Mouse (Mus musculus) CH12.LX (cell line): Measurements from ENCODE around the gene Schip1. TPM values are rescaled to one million over a fixed set of nuclear protein-coding genes. Genes with fewer than 3 reads are reported as not detected.

ENCODE experiments used
- DNase-seq: peaks from one replicate; pipeline ENCODE4 v3.0.0-alpha.2; 2013; ENCODE audit errors: extremely low read depth
- H3K27ac ChIP-seq: 2 replicates; pipeline ENCODE4 v1.5.1; 2012; ENCODE audit warnings: low read depth, mild to moderate bottlenecking, control low read depth, moderate library complexity; ENCODE audit not compliant: insufficient read depth
- H3K27me3 ChIP-seq: replicated peaks from 2 replicates; pipeline ENCODE3; 2012; ENCODE audit warnings: inconsistent platforms
- H3K36me3 ChIP-seq, 2 experiments: replicated peaks in 1 of 2; 2 replicates each; pipeline versions ENCODE3 to v1.6.1; 2012; ENCODE audit warnings: inconsistent platforms in 1 of 2, low read length in 1 of 2, mild to moderate bottlenecking in 1 of 2, mixed read lengths in 1 of 2, moderate library complexity in 1 of 2; ENCODE audit not compliant: control insufficient read depth in 1 of 2, insufficient read depth in 1 of 2
- H3K4me1 ChIP-seq, 2 experiments: 2 replicates each; pipeline ENCODE4 v1.6.1; 2012; ENCODE audit warnings: inconsistent platforms in 1 of 2, moderate library complexity in 1 of 2; ENCODE audit not compliant: insufficient read depth in 2 of 2, control insufficient read depth in 1 of 2
- H3K4me2 ChIP-seq: 2 replicates; pipeline ENCODE4 v1.6.1; 2012; ENCODE audit warnings: low read depth, mild to moderate bottlenecking, control low read depth; ENCODE audit not compliant: poor library complexity, insufficient read depth, severe bottlenecking
- H3K4me3 ChIP-seq, 3 experiments: fragments of 150-350 bp in 1 of 3; sonication (generic) in 1 of 3; replicated peaks in 1 of 3; 2 replicates each; pipeline versions ENCODE3 to v1.5.1; 2011 to 2012; ENCODE audit warnings: low read depth in 2 of 3, low read length in 2 of 3, mild to moderate bottlenecking in 2 of 3, moderate library complexity in 2 of 3, control low read depth in 1 of 3, improper control_type of control experiment in 1 of 3, inconsistent platforms in 1 of 3, mixed read lengths in 1 of 3; ENCODE audit not compliant: poor library complexity in 1 of 3
- H3K79me2 ChIP-seq: replicated peaks from 2 replicates; pipeline ENCODE4 v1.6.1; 2012; ENCODE audit warnings: mild to moderate bottlenecking, moderate library complexity; ENCODE audit not compliant: control insufficient read depth, poor library complexity, insufficient read depth, severe bottlenecking; ENCODE audit errors: extremely low read depth
- H3K9ac ChIP-seq: 2 replicates; pipeline ENCODE4 v1.6.1; 2012; ENCODE audit warnings: low read depth, mild to moderate bottlenecking, control low read depth, moderate library complexity; ENCODE audit not compliant: insufficient read depth
- H3K9me3 ChIP-seq: replicated peaks from 2 replicates; pipeline ENCODE3; 2012; ENCODE audit warnings: low read length, inconsistent platforms, mixed read lengths
- BHLHE40 ChIP-seq: IDR thresholded peaks from 2 replicates; pipeline ENCODE4 v1.6.1; 2011; ENCODE audit warnings: mild to moderate bottlenecking, low read depth, low read length, improper control_type of control experiment
- ELF1 ChIP-seq: IDR thresholded peaks from 2 replicates; pipeline ENCODE4 v1.6.1; 2014; ENCODE audit warnings: low read depth, mild to moderate bottlenecking, inconsistent platforms, low read length, improper control_type of control experiment
- HCFC1 ChIP-seq: IDR thresholded peaks from 2 replicates; pipeline ENCODE4 v1.6.1; 2012; ENCODE audit warnings: low read depth, mild to moderate bottlenecking, inconsistent platforms, low read length, improper control_type of control experiment
- JUN ChIP-seq: IDR thresholded peaks from 2 replicates; pipeline ENCODE4 v1.6.1; 2011; ENCODE audit warnings: low read depth, mild to moderate bottlenecking, low read length, improper control_type of control experiment, moderate library complexity; ENCODE audit not compliant: insufficient read depth
- KAT2A ChIP-seq: IDR thresholded peaks from 2 replicates; pipeline ENCODE4 v1.6.1; 2012; ENCODE audit warnings: low read length, improper control_type of control experiment, inconsistent platforms; ENCODE audit not compliant: insufficient replicate concordance
- MXI1 ChIP-seq: IDR thresholded peaks from 2 replicates; pipeline ENCODE4 v1.6.1; 2011; ENCODE audit warnings: mild to moderate bottlenecking, low read depth, low read length, improper control_type of control experiment
- MYC ChIP-seq: IDR thresholded peaks from 2 replicates; pipeline ENCODE4 v1.6.1; 2011; ENCODE audit warnings: low read depth, mild to moderate bottlenecking, improper control_type of control experiment, low read length
- NELFE ChIP-seq: IDR thresholded peaks from 2 replicates; pipeline ENCODE4 v1.6.1; 2011; ENCODE audit warnings: low read depth, low read length, improper control_type of control experiment
- PAX5 ChIP-seq: IDR thresholded peaks from 2 replicates; pipeline ENCODE4 v1.6.1; 2012; ENCODE audit warnings: low read length, inconsistent platforms, mixed read lengths
- POLR2AphosphoS2 ChIP-seq: IDR thresholded peaks from 2 replicates; pipeline ENCODE4 v1.6.1; 2011; ENCODE audit warnings: low read depth, low read length, improper control_type of control experiment
- RCOR1 ChIP-seq: conservative IDR thresholded peaks from 2 replicates; pipeline ENCODE4 v1.6.1; 2012; ENCODE audit warnings: low read depth, mild to moderate bottlenecking, inconsistent platforms, low read length, improper control_type of control experiment
- SMC3 ChIP-seq: IDR thresholded peaks from 2 replicates; pipeline ENCODE4 v1.6.1; 2011; ENCODE audit warnings: low read depth, low read length, improper control_type of control experiment
- TBP ChIP-seq: conservative IDR thresholded peaks from 2 replicates; pipeline ENCODE4 v1.6.1; 2011; ENCODE audit warnings: low read depth, low read length, improper control_type of control experiment
- TCF12 ChIP-seq: IDR thresholded peaks from 2 replicates; pipeline ENCODE4 v1.6.1; 2014; ENCODE audit warnings: low read depth, mild to moderate bottlenecking, inconsistent platforms, low read length, improper control_type of control experiment
- UBTF ChIP-seq: IDR thresholded peaks from 2 replicates; pipeline ENCODE4 v1.6.1; 2012; ENCODE audit warnings: low read depth, mild to moderate bottlenecking, inconsistent platforms, low read length, improper control_type of control experiment, moderate library complexity
- ZC3H11A ChIP-seq: IDR thresholded peaks from 2 replicates; pipeline ENCODE4 v1.6.1; 2012; ENCODE audit warnings: low read depth, mild to moderate bottlenecking, inconsistent platforms, low read length, improper control_type of control experiment
- ZKSCAN1 ChIP-seq: IDR thresholded peaks from 2 replicates; pipeline ENCODE4 v1.6.1; 2012; ENCODE audit warnings: low read depth, inconsistent platforms, low read length, improper control_type of control experiment, borderline replicate concordance
- dilution Hi-C: fragments of 300-500 bp; cut with MboI; formaldehyde crosslinking; loops from 2 replicates; pipeline ENCODE4 v1.14.3; 2020; ENCODE audit warnings: low sequenced_read_pairs; ENCODE audit not compliant: extremely low pct_unique_long_range_greater_than_20kb, extremely low pct_ligation_motif_present
- in situ Hi-C: fragments of 300-500 bp; cut with MboI; formaldehyde crosslinking; loops from 3 replicates; pipeline ENCODE4 v1.14.3; 2019; ENCODE audit warnings: low sequenced_read_pairs, low pct_ligation_motif_present, low pct_unique_long_range_greater_than_20kb, mixed read lengths
- polyA plus RNA-seq: library from polyadenylated mRNA; unstranded; fragments of >175 nt; gene quantifications from 2 replicates; pipeline ENCODE4 v1.2.1, GENCODE M21; 2012; ENCODE audit warnings: low read depth; ENCODE audit not compliant: insufficient read length
- total RNA-seq, 2 experiments: library from RNA; depleted of rRNA; stranded (reverse); fragments of 300-350 nt in 1 of 2; fragments of >200 nt in 1 of 2; gene quantifications; 2 replicates each; pipeline ENCODE4 v1.2.3; 2012 to 2014

The Schip1 gene
- total and polyA plus RNA-seq, 3 experiments: 0.25 to 0.36 TPM; not detected in 1

DNA sequence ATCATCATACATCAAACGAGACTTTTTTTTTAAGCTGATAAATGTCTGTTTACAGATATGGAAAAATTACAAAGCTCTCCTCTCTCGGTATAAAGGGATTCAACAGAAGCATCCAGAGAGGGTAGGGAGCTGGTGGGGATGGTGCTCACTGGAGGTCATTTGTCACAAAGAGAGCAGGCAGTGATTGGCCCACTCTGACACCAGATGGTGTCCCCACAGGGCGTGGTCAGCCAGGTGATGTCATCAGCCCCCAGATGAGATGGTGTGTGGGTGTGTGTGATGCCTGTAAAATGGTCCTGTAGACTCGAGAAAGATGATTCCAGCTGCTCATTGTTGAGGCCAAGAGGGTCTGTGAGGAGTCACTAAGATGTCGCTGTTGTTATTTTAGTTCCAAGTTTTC lies 554.5 kb downstream of the Schip1 start:
- Histone ChIP-seq H3K27me3 (no peaks in the 10 kb centered on the region), H3K79me2 (no peaks in the 10 kb centered on the region), H3K36me3 (no peaks in the 10 kb centered on the region), H3K9me3 (no peaks in the 10 kb centered on the region), H3K4me2 (no peak overlapping the region), H3K4me3 (no peak overlapping the region), H3K4me1 (peaks cover 5 to 6% of the 10 kb centered on the region in 2 experiments; a peak in 2 of 4 replicates), H3K9ac (no peak overlapping the region), H3K27ac (no peak overlapping the region)
- no peak for DNase-seq
- dilution Hi-C loops: no loop called here
- in situ Hi-C loops: loop anchor here (10.0 kb wide), 1 partner anchor 96 kb away; no protein-coding TSS in a partner anchor
- TF ChIP-seq RCOR1 (no peak), POLR2AphosphoS2 (no peak), NELFE (no peak), HCFC1 (no peak), ELF1 (no peak), ZKSCAN1 (no peak), SMC3 (no peak), MYC (no peak), TBP (no peak), ZC3H11A (no peak), JUN (no peak), TCF12 (no peak), BHLHE40 (no peak), UBTF (no peak), KAT2A (no peak), PAX5 (no peak)

DNA sequence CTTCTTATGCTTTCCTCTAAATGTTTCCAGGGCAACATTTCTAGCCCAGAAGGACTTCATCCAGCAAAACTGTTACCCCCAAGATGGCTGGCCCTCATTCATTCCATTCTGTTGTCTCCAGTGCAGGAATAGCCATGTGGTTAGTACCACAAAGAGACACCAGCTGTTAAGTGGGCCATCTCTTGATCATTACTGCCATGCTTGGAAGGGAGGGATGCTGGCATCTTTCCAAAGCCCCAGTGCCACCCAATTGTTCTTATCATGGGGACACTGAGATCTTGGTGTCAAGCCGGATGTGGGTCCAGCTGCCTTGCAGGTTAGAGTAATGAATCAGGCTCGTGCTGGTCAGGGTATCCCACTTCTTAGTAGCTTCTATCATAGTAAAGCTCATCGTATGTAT lies 557.4 kb downstream of the Schip1 start:
- H3K27ac ChIP-seq: no peak overlapping the region
- in situ Hi-C loops: loop anchor here (10.0 kb wide), 1 partner anchor 333 kb away; no protein-coding TSS in a partner anchor

More for the DNA sequence above, 557.4 kb downstream of the Schip1 start:
- Histone ChIP-seq H3K4me3 (no peak overlapping the region), H3K79me2 (no peaks in the 10 kb centered on the region), H3K36me3 (no peaks in the 10 kb centered on the region), H3K4me1 (peaks cover 8 to 12% of the 10 kb centered on the region in 2 experiments; a peak in 3 of 4 replicates), H3K9ac (no peak overlapping the region), H3K27me3 (no peaks in the 10 kb centered on the region), H3K9me3 (no peaks in the 10 kb centered on the region), H3K4me2 (no peak overlapping the region)
- no peak for DNase-seq
- dilution Hi-C loops: no loop called here
- TF ChIP-seq HCFC1 (no peak), MXI1 (no peak)
